Mouse (Mus musculus) embryonic facial prominence, embryonic 10.5 days (tissue): ENCODE results near the gene Meltf. TPM values are rescaled to one million over a fixed set of nuclear protein-coding genes. Genes with fewer than 3 reads are reported as not detected.
"Not testable (repeated sequence)": the region's sequence is repeated elsewhere in the genome, so short reads cannot be mapped to it uniquely, and the experiment has no call there.

Source experiments
- DNase-seq: peaks from one replicate; pipeline ENCODE4 v3.0.0-alpha.2; 2017; ENCODE audit warnings: low spot score
- H3K27ac ChIP-seq: fragments of 300-500 bp; sonication (generic); replicated peaks from 2 replicates; pipeline ENCODE4 v1.5.1; 2016; ENCODE audit warnings: mild to moderate bottlenecking
- H3K27me3 ChIP-seq: fragments of 300-500 bp; sonication (generic); replicated peaks from 2 replicates; pipeline ENCODE4 v1.6.1; 2016; ENCODE audit warnings: low read depth, mild to moderate bottlenecking; ENCODE audit not compliant: poor library complexity, severe bottlenecking
- H3K36me3 ChIP-seq: fragments of 300-500 bp; sonication (generic); replicated peaks from 2 replicates; pipeline ENCODE4 v1.6.1; 2016; ENCODE audit warnings: mild to moderate bottlenecking, moderate library complexity
- H3K4me1 ChIP-seq: fragments of 300-500 bp; sonication (generic); 2 replicates; pipeline ENCODE4 v1.6.1; 2016
- H3K4me3 ChIP-seq: fragments of 300-500 bp; sonication (generic); 2 replicates; pipeline ENCODE4 v1.5.1; 2016; ENCODE audit warnings: mild to moderate bottlenecking, moderate library complexity
- H3K9me3 ChIP-seq: fragments of 300-500 bp; sonication (generic); 2 replicates; pipeline ENCODE4 v1.6.1; 2016; ENCODE audit warnings: mild to moderate bottlenecking
- WGBS: fragments of 180-500 bp; shearing (Covaris S2); methylation state at CpG from one replicate; pipeline ENCODE4 v1.1.7; 2016; 5-methylcytosine and 5-hydroxymethylcytosine counted together
- polyA plus RNA-seq: library from polyadenylated mRNA; unstranded; fragments of >200 nt; fragmentation: Nextera tagmentation; extraction: Ambion mirVana; gene quantifications from 2 replicates; pipeline ENCODE4 v1.2.1, GENCODE M21; 2016

Meltf gene
- polyA plus RNA-seq, 1 experiment from 2014 or later: 0.06 TPM

- H3K9me3 ChIP-seq: no peaks in the 10 kb centered on the region
- H3K27ac ChIP-seq: no peak overlapping the region
- H3K27me3 ChIP-seq: no peaks in the 10 kb centered on the region
- peaks cover 30% of the 10 kb centered on the region for H3K4me1 ChIP-seq
- no peak overlapping the region for H3K4me3 ChIP-seq
- peaks cover 21% of the 10 kb centered on the region for H3K36me3 ChIP-seq
- DNase-seq: peak; percentile 84
- 3% methylated on average over 10 of the region's 10 CpGs for WGBS
Observed at GRCm38 (mm10) chr16:31943980-31944379, 65.4 kb downstream of the Meltf start.

GRCm38 (mm10) chr16:31944698-31945255 is 66.2 kb downstream of the Meltf start:
- Histone ChIP-seq H3K4me3 (no peak overlapping the region), H3K4me1 (peaks cover 38% of the 10 kb centered on the region), H3K9me3 (no peaks in the 10 kb centered on the region), H3K36me3 (peaks cover 21% of the 10 kb centered on the region), H3K27me3 (no peaks in the 10 kb centered on the region), H3K27ac (no peak overlapping the region)
- DNase-seq: no peak
- WGBS: 92% methylated on average over 12 of the region's 12 CpGs

- H3K4me3 ChIP-seq: no peak overlapping the region
- 89% methylated on average over 6 of the region's 6 CpGs for WGBS
- DNase-seq: no peak
- H3K36me3 ChIP-seq: peaks cover 27% of the 10 kb centered on the region
- H3K27ac ChIP-seq: no peak overlapping the region
- H3K27me3 ChIP-seq: no peaks in the 10 kb centered on the region
- H3K4me1 ChIP-seq: peaks cover 38% of the 10 kb centered on the region
- no peaks in the 10 kb centered on the region for H3K9me3 ChIP-seq
Observed at GRCm38 (mm10) chr16:31945372-31945771, 66.8 kb downstream of the Meltf start.

GRCm38 (mm10) chr16:31945986-31946385 is 67.4 kb downstream of the Meltf start:
- H3K27me3 ChIP-seq, H3K4me3 ChIP-seq, H3K27ac ChIP-seq, H3K9me3 ChIP-seq, DNase-seq: not testable (repeated sequence)
- WGBS: 91% methylated on average over 6 of the region's 6 CpGs
- Histone ChIP-seq H3K36me3 (peaks cover 33% of the 10 kb centered on the region), H3K4me1 (peaks cover 38% of the 10 kb centered on the region)

GRCm38 (mm10) chr16:31947333-31947732 is 68.7 kb downstream of the Meltf start:
- Histone ChIP-seq H3K4me3 (peak overlapping the region; percentile 82), H3K27me3 (no peaks in the 10 kb centered on the region), H3K9me3 (no peaks in the 10 kb centered on the region), H3K36me3 (peaks cover 47% of the 10 kb centered on the region), H3K27ac (peak overlapping the region; percentile 90; the same call in 1 of the 2 replicates), H3K4me1 (peaks cover 38% of the 10 kb centered on the region)
- 43% methylated on average over 8 of the region's 8 CpGs for WGBS
- no peak for DNase-seq

- WGBS: under 1% methylated on average over 38 of the region's 38 CpGs
- Histone ChIP-seq H3K27ac (peak overlapping the region; percentile 90), H3K27me3 (no peaks in the 10 kb centered on the region), H3K4me3 (peak overlapping the region; percentile 82), H3K4me1 (peaks cover 38% of the 10 kb centered on the region), H3K36me3 (peaks cover 52% of the 10 kb centered on the region), H3K9me3 (no peaks in the 10 kb centered on the region)
- no peak for DNase-seq
Observed at GRCm38 (mm10) chr16:31947901-31948316, 69.3 kb downstream of the Meltf start.

GRCm38 (mm10) chr16:31948345-31948774 is 69.8 kb downstream of the Meltf start, which contains the start of the genes 0610012G03Rik and Ncbp2:
0610012G03Rik (minus strand) TSS chr16:31948494.
Ncbp2 (plus strand) TSS chr16:31948513.
- under 1% methylated on average over 55 of the region's 55 CpGs for WGBS

More at GRCm38 (mm10) chr16:31948345-31948774, 69.8 kb downstream of the Meltf start, which contains the start of the genes 0610012G03Rik and Ncbp2:
- H3K27me3 ChIP-seq: no peaks in the 10 kb centered on the region
- peak; percentile 97 for DNase-seq
- peaks cover 55% of the 10 kb centered on the region for H3K36me3 ChIP-seq
- H3K27ac ChIP-seq: peak within 1 kb of the TSS; percentile 90
- H3K4me1 ChIP-seq: peaks cover 38% of the 10 kb centered on the region
- H3K9me3 ChIP-seq: no peaks in the 10 kb centered on the region
- H3K4me3 ChIP-seq: peak within 1 kb of the TSS; percentile 82

Other genes starting within 250 kb of the Meltf start
- gene Dlg1, start 215.4 kb upstream of the Meltf start, polyA plus RNA-seq: 27.5 and 27.7 TPM in 2 replicates
- 1.3 and 1.8 TPM in 2 replicates for gene Pigz, start 55.0 kb downstream of the Meltf start, polyA plus RNA-seq
- 86.7 and 87.7 TPM in 2 replicates for gene 0610012G03Rik, start 69.7 kb downstream of the Meltf start, polyA plus RNA-seq
- 139 and 145 TPM in 2 replicates for gene Ncbp2, start 69.7 kb downstream of the Meltf start, polyA plus RNA-seq
- 21.5 and 21.8 TPM in 2 replicates for gene Senp5, start 124.5 kb downstream of the Meltf start, polyA plus RNA-seq
- 39.4 and 42.4 TPM in 2 replicates for gene Pak2, start 200.5 kb downstream of the Meltf start, polyA plus RNA-seq
- gene Pigx, start 220.9 kb downstream of the Meltf start, polyA plus RNA-seq: 151 and 152 TPM in 2 replicates
- gene Cep19, start 221.0 kb downstream of the Meltf start, polyA plus RNA-seq: 36.5 and 36.7 TPM in 2 replicates